Mouse (Mus musculus): ENCODE measurements around the gene Hoxa10. TPM values are rescaled to one million over a fixed set of nuclear protein-coding genes. Genes with fewer than 3 reads are reported as not detected.

Gene Hoxa10
- polyA plus RNA-seq, 1 experiment, result not detected

DNA sequence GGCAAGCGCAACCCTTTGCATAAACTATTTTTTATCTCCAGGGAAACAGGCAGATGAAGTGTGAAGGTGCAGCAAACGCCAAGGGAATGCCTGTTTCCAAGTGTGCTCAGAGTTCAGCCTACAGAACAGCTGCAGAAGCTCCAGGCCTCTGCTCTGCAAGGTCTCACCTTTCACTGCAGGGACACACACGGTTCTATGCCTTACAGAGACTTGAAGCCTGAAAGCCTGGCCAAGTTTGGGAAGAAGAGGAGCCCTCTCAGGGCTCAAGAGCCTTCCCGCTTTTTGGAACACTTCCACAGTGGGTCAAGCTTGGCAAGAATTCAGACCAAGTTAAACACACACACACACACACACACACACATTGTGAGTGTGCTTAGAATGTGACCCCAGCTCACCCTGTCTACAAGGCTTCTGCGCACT is 51.5 kb downstream of the Hoxa10 start:
- WGBS, result 14% methylated on average over 5 of the region's 5 CpGs
- DNase-seq, result no peak
- Histone ChIP-seq H3K27me3 (ENCODE audit: control insufficient read depth, insufficient read depth, low read length) (peaks cover 19% of the 10 kb centered on the region; the same call in 1 of the 2 replicates), H3K27ac (ENCODE audit: insufficient read depth, low read length) (no peak overlapping the region), H3K4me3 (replicated peaks; ENCODE audit: insufficient read depth, low read depth, low read length) (no peak overlapping the region), H3K4me1 (ENCODE audit: control insufficient read depth, insufficient read depth, low read length) (no peaks in the 10 kb centered on the region)
- TF ChIP-seq POLR2A (IDR thresholded peaks at IDR 0.05; ENCODE audit: borderline replicate concordance, insufficient read depth, low read length) (no peak), CTCF (IDR thresholded peaks at IDR 0.05; ENCODE audit: borderline replicate concordance, insufficient read depth, low read depth, low read length) (no peak)

DNA sequence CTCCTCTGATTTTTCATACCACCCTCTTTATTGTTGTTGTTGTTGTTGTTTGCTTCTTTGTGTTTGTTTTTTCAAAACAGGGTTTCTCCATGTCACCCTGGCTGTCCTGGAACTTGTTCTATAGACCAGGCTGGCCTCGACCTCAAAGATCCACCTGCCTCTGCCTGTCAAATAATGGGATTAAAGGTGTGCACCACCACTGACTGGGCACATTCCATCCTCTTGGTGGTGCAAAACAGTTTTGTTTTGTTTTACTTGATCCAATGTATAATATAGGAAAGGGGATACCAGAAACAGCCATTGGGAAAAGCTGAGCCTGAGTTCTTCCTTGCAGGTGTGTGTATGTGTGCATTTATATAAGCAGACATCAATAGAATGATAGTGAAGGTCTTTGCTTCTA is 54.2 kb downstream of the Hoxa10 start:
- Histone ChIP-seq H3K4me1 (ENCODE audit: control insufficient read depth, insufficient read depth, low read length) (no peaks in the 10 kb centered on the region), H3K27me3 (ENCODE audit: control insufficient read depth, insufficient read depth, low read length) (peaks cover 14% of the 10 kb centered on the region; the same call in 1 of the 2 replicates), H3K4me3 (replicated peaks; ENCODE audit: insufficient read depth, low read depth, low read length) (no peak overlapping the region), H3K27ac (ENCODE audit: insufficient read depth, low read length) (no peak overlapping the region)
- TF ChIP-seq CTCF (IDR thresholded peaks at IDR 0.05; ENCODE audit: borderline replicate concordance, insufficient read depth, low read depth, low read length), result no peak
- no peak for TF ChIP-seq POLR2A (IDR thresholded peaks at IDR 0.05; ENCODE audit: borderline replicate concordance, insufficient read depth, low read length)
- DNase-seq, result no peak
- WGBS, result 11% methylated on average over 1 of the region's 1 CpGs

DNA sequence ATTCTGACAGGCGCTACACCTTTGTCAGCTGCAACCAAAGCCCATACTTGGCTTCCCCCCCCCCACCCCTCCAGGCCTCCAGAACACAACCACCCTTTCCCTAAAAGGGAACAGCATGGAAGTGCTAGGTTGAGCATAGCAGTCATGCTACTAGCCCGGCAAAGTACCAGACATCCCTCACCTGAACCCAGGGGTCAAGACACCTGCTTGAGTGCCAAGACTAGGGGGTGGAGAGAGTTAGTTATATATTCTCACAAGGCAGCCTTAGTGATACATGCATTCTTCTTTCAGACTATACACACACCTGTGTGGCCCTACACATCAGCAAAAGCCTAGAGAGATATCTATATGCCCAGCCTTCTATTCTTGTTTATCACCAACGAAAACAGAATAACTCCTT is 54.8 kb downstream of the Hoxa10 start:
- H3K27me3 ChIP-seq (ENCODE audit: control insufficient read depth, insufficient read depth, low read length), result peaks cover 7% of the 10 kb centered on the region; the same call in 1 of the 2 replicates
- H3K4me1 ChIP-seq (ENCODE audit: control insufficient read depth, insufficient read depth, low read length), result no peaks in the 10 kb centered on the region
- no peak for DNase-seq
- 10% methylated on average over 3 of the region's 3 CpGs for WGBS
- TF ChIP-seq CTCF (IDR thresholded peaks at IDR 0.05; ENCODE audit: borderline replicate concordance, insufficient read depth, low read depth, low read length) (no peak), POLR2A (IDR thresholded peaks at IDR 0.05; ENCODE audit: borderline replicate concordance, insufficient read depth, low read length) (no peak)
- H3K4me3 ChIP-seq (replicated peaks; ENCODE audit: insufficient read depth, low read depth, low read length), result no peak overlapping the region
- no peak overlapping the region for H3K27ac ChIP-seq (ENCODE audit: insufficient read depth, low read length)

DNA sequence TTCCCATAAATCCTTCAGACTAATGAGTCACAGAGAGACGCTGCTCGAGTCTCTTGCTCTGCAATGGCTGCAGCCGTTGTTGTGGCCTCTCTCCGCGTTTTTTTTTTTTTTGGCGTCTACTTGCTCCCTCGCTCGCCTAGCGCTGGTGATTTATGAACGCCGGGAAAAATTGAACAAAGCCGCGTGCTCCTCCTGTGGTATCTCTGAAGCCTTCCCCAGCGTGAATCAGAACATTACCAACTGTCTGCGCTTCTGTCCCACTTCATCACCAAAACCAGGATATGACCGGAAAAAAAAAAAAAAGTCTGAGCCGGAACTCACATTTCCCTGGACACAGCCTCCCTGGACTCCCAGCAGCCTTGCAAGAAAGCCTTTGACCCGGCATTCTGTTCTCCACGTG is 55.4 kb downstream of the Hoxa10 start:
- TF ChIP-seq POLR2A (IDR thresholded peaks at IDR 0.05; ENCODE audit: borderline replicate concordance, insufficient read depth, low read length) (no peak), CTCF (IDR thresholded peaks at IDR 0.05; ENCODE audit: borderline replicate concordance, insufficient read depth, low read depth, low read length) (no peak)
- Histone ChIP-seq H3K27me3 (ENCODE audit: control insufficient read depth, insufficient read depth, low read length) (peaks cover 8% of the 10 kb centered on the region; the same call in 1 of the 2 replicates), H3K4me1 (ENCODE audit: control insufficient read depth, insufficient read depth, low read length) (no peaks in the 10 kb centered on the region), H3K27ac (ENCODE audit: insufficient read depth, low read length) (no peak overlapping the region), H3K4me3 (replicated peaks; ENCODE audit: insufficient read depth, low read depth, low read length) (no peak overlapping the region)
- 2% methylated on average over 19 of the region's 19 CpGs for WGBS
- no peak for DNase-seq

DNA sequence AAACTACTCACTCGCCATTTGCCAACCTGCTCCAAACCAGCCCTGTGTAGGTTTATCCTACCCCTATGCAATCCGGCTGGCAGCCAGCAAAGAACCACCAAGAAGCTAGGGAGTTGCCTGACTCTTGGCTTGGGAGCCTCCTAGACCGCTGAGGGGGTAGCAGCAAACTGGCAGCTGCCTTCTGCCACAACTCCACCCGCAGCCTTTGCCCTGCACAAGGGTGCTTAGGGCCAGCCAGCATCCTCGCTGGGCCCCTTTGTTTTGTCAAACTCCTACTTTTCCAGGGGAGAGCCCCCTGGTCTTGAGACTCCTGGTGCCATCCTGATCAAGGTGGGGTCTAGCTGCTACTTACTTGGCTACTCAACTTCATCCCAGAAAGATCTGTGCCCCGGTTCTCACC is 56.0 kb downstream of the Hoxa10 start:
- H3K27me3 ChIP-seq (ENCODE audit: control insufficient read depth, insufficient read depth, low read length), result peaks cover 7% of the 10 kb centered on the region; the same call in 1 of the 2 replicates
- no peak overlapping the region for H3K4me3 ChIP-seq (replicated peaks; ENCODE audit: insufficient read depth, low read depth, low read length)
- TF ChIP-seq CTCF (IDR thresholded peaks at IDR 0.05; ENCODE audit: borderline replicate concordance, insufficient read depth, low read depth, low read length) (no peak), POLR2A (IDR thresholded peaks at IDR 0.05; ENCODE audit: borderline replicate concordance, insufficient read depth, low read length) (no peak)
- no peaks in the 10 kb centered on the region for H3K4me1 ChIP-seq (ENCODE audit: control insufficient read depth, insufficient read depth, low read length)
- no peak overlapping the region for H3K27ac ChIP-seq (ENCODE audit: insufficient read depth, low read length)
- DNase-seq, result no peak
- 3% methylated on average over 6 of the region's 6 CpGs for WGBS

DNA sequence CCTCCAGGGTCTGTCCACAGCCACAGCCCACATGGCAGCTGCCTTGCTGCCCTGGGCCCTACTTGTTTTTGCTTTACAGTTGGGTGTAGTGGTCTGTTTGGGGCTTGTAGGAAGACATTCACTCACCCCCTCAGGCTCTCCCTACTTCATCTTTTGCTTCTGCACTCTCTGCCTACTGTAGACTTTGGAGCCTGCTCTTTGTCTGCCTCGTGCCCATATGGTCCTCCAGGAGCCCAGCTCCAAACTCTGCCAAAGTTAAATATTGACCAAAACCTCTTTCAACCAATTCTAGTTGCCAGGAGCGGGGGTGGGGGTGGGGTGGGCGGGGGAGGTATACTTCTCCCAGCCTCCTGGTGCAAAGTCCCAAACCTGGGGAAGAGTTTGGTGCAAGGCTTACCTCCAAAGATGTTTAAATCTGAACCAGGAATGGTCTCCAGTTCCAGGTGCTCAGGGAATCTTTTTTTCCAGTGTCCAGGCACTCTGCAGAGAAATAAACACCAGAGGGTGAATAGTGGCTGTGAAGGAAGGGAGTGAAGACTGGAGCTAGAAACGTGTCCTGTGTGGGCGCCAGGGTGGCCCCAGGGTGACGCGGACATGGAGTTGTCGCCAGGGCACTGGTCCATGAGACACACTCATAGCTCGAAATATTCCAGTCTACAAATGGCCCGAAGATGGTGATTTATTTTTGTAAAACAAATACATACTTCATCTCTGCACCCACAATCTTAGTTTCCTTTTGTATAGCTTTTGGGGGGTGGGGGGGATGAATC is 57.2 kb downstream of the Hoxa10 start:
- Histone ChIP-seq H3K27ac (ENCODE audit: insufficient read depth, low read length) (no peak overlapping the region), H3K4me3 (replicated peaks; ENCODE audit: insufficient read depth, low read depth, low read length) (no peak overlapping the region), H3K27me3 (ENCODE audit: control insufficient read depth, insufficient read depth, low read length) (peaks cover 7% of the 10 kb centered on the region; the same call in 1 of the 2 replicates), H3K4me1 (ENCODE audit: control insufficient read depth, insufficient read depth, low read length) (no peaks in the 10 kb centered on the region)
- DNase-seq, result no peak
- no peak for TF ChIP-seq CTCF (IDR thresholded peaks at IDR 0.05; ENCODE audit: borderline replicate concordance, insufficient read depth, low read depth, low read length)
- no peak for TF ChIP-seq POLR2A (IDR thresholded peaks at IDR 0.05; ENCODE audit: borderline replicate concordance, insufficient read depth, low read length)
- 9% methylated on average over 10 of the region's 10 CpGs for WGBS

DNA sequence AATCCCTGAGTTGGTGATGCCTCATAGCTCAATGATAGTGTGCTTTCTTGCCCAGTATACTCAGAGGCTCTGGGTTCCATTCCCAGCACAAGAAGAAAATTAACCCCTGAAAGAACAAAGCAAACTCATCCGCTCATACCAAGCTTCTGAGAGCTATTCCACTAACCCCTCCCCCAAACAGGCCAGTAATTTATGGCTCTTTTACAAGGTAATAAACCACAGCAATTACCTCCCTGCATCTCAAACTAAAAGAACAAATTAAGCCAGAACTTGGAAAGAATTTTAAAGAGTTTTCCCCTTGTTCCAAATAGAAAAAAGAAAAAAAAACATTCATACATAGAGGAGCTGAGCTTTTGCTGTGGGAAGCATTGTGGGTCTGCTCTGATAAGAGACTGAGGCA is 57.9 kb downstream of the Hoxa10 start:
- 14% methylated on average over 1 of the region's 1 CpGs for WGBS
- no peak overlapping the region for H3K4me3 ChIP-seq (replicated peaks; ENCODE audit: insufficient read depth, low read depth, low read length)
- no peak overlapping the region for H3K27ac ChIP-seq (ENCODE audit: insufficient read depth, low read length)
- DNase-seq, result no peak
- peaks cover 7% of the 10 kb centered on the region; the same call in 1 of the 2 replicates for H3K27me3 ChIP-seq (ENCODE audit: control insufficient read depth, insufficient read depth, low read length)
- TF ChIP-seq CTCF (IDR thresholded peaks at IDR 0.05; ENCODE audit: borderline replicate concordance, insufficient read depth, low read depth, low read length), result no peak
- TF ChIP-seq POLR2A (IDR thresholded peaks at IDR 0.05; ENCODE audit: borderline replicate concordance, insufficient read depth, low read length), result no peak
- no peaks in the 10 kb centered on the region for H3K4me1 ChIP-seq (ENCODE audit: control insufficient read depth, insufficient read depth, low read length)

DNA sequence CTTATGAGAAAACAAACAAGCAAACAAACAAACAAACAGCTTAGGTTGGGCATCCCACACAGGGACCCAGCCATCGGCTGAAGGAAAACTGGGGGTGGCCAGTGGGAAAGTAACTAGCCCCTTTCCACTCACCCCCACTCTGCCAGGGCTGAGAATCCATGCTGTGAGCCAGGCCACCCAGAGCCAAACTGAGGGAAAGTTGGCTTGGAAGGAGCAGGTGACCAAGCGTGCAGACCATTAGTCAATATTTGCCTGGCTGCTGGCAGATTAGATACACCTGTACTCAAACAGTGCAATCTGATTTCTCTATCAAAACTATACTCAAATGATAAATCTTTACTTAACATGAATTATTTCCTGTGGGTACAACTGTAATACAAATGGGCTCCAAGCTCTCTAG is 58.6 kb downstream of the Hoxa10 start:
- H3K4me1 ChIP-seq (ENCODE audit: control insufficient read depth, insufficient read depth, low read length), result no peaks in the 10 kb centered on the region
- WGBS, result 21% methylated on average over 2 of the region's 2 CpGs
- H3K27me3 ChIP-seq (ENCODE audit: control insufficient read depth, insufficient read depth, low read length), result peaks cover 7% of the 10 kb centered on the region; the same call in 1 of the 2 replicates
- DNase-seq, result no peak
- TF ChIP-seq POLR2A (IDR thresholded peaks at IDR 0.05; ENCODE audit: borderline replicate concordance, insufficient read depth, low read length) (no peak), CTCF (IDR thresholded peaks at IDR 0.05; ENCODE audit: borderline replicate concordance, insufficient read depth, low read depth, low read length) (no peak)
- H3K27ac ChIP-seq (ENCODE audit: insufficient read depth, low read length), result no peak overlapping the region
- no peak overlapping the region for H3K4me3 ChIP-seq (replicated peaks; ENCODE audit: insufficient read depth, low read depth, low read length)

Other genes starting within 250 kb of the Hoxa10 start
- gene Skap2, start 228.3 kb downstream of the Hoxa10 start, polyA plus RNA-seq (2012; rRNA removed), result 13.7 and 19.2 TPM in 2 replicates
- gene Hoxa1, start 82.5 kb downstream of the Hoxa10 start, polyA plus RNA-seq (2012; rRNA removed), result 0.65 and 0.80 TPM in 2 replicates
- gene Hoxa2, start 76.0 kb downstream of the Hoxa10 start, polyA plus RNA-seq (2012; rRNA removed), result 1.8 and 2.8 TPM in 2 replicates
- 0.16 and 0.18 TPM in 2 replicates for gene 5730596B20Rik, start 63.4 kb downstream of the Hoxa10 start, polyA plus RNA-seq (2012; rRNA removed)
- 4.1 and 5.1 TPM in 2 replicates for gene Hoxa4, start 49.1 kb downstream of the Hoxa10 start, polyA plus RNA-seq (2012; rRNA removed)
- 4.6 and 6.0 TPM in 2 replicates for gene Hoxa5, start 36.3 kb downstream of the Hoxa10 start, polyA plus RNA-seq (2012; rRNA removed)
- gene Hoxa6, start 32.1 kb downstream of the Hoxa10 start, polyA plus RNA-seq (2012; rRNA removed), result 0.13 and 0.46 TPM in 2 replicates
- 2.1 and 2.2 TPM in 2 replicates for gene Hoxa3, start 27.5 kb downstream of the Hoxa10 start, polyA plus RNA-seq (2012; rRNA removed)
- not detected in 2 replicates for gene Gm28308, start 27.5 kb downstream of the Hoxa10 start, polyA plus RNA-seq (2012; rRNA removed)
- gene Hoxa7, start 19.0 kb downstream of the Hoxa10 start, polyA plus RNA-seq (2012; rRNA removed), result 0.07 and 0.16 TPM in 2 replicates
- not detected in 2 replicates for gene Hoxa9, start 9.8 kb downstream of the Hoxa10 start, polyA plus RNA-seq (2012; rRNA removed)
- not detected in 2 replicates for gene Hoxa11, start 5.0 kb upstream of the Hoxa10 start, polyA plus RNA-seq (2012; rRNA removed)
- not detected in 2 replicates for gene Hoxa13, start 20.0 kb upstream of the Hoxa10 start, polyA plus RNA-seq (2012; rRNA removed)
- 0.68 and 0.84 TPM in 2 replicates for gene Evx1, start 72.6 kb upstream of the Hoxa10 start, polyA plus RNA-seq (2012; rRNA removed)